Mouse (Mus musculus): ENCODE results near the gene Nsmce1. TPM values are rescaled to one million over a fixed set of nuclear protein-coding genes. Genes with fewer than 3 reads are reported as not detected.

Gene Nsmce1
- polyA plus RNA-seq (2015; fragmentation: Nextera tagmentation; extraction: Ambion mirVana): 143 TPM in 2 replicates

- peak; percentile 99 for ATAC-seq (replicated peaks; ENCODE audit: low FRiP score)
- no peaks in the 10 kb centered on the region for H3K9me3 ChIP-seq (replicated peaks)
- H3K4me2 ChIP-seq: peak within 1 kb of the TSS; percentile 66
- H3K9ac ChIP-seq: peak within 1 kb of the TSS; percentile 69
- H3K36me3 ChIP-seq: peaks cover 4% of the 10 kb centered on the region; the same call in 1 of the 2 replicates
- H3K27ac ChIP-seq: peak within 1 kb of the TSS; percentile 86
- under 1% methylated on average over 55 of the region's 56 CpGs for WGBS
- H3K4me3 ChIP-seq (replicated peaks): peak within 1 kb of the TSS; percentile 70
- no peaks in the 10 kb centered on the region for H3K27me3 ChIP-seq
- peaks cover 24% of the 10 kb centered on the region for H3K4me1 ChIP-seq
Observed at GRCm38 (mm10) chr7:125490947-125491735, at the start of gene Nsmce1. Gene Nsmce1 (minus strand): TSS chr7:125491596.

DNA sequence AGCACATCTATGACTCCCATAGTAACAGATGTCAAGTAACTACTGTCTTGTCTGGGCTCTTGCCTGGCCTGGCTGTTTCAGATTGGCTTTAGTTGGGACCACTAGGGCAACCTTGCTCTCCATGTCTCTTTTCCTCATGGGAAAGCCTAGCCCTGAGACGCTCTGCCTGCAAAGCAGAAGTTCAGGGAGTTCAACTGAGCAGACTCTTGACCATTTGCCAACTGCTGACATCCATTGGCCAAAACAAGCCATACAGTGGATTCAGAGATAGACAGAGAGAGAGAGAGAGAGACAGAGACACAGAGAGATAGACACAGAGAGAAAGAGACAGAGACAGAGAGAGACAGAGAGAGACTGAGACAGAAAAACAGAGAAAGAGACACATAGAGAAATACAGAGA is 49.6 kb upstream of the Nsmce1 start:
- Histone ChIP-seq H3K4me1 (no peaks in the 10 kb centered on the region), H3K9me3 (replicated peaks) (no peaks in the 10 kb centered on the region), H3K27ac (no peak overlapping the region), H3K9ac (no peak overlapping the region), H3K4me2 (no peak overlapping the region), H3K27me3 (no peaks in the 10 kb centered on the region), H3K36me3 (no peaks in the 10 kb centered on the region), H3K4me3 (replicated peaks) (no peak overlapping the region)
- ATAC-seq (replicated peaks; ENCODE audit: low FRiP score): no peak
- 77% methylated on average over 1 of the region's 1 CpGs for WGBS

- H3K4me1 ChIP-seq: no peaks in the 10 kb centered on the region
- H3K27ac ChIP-seq: no peak overlapping the region
- no peak for ATAC-seq (replicated peaks; ENCODE audit: low FRiP score)
- no peak overlapping the region for H3K9ac ChIP-seq
- H3K36me3 ChIP-seq: no peaks in the 10 kb centered on the region
- no peaks in the 10 kb centered on the region for H3K27me3 ChIP-seq
- 83% methylated on average over 3 of the region's 3 CpGs for WGBS
- H3K4me2 ChIP-seq: no peak overlapping the region
- H3K9me3 ChIP-seq (replicated peaks): 0 out of 2 replicates have a peak, but pooled peaks cover 3% of the 10 kb centered on the region
- H3K4me3 ChIP-seq (replicated peaks): no peak overlapping the region
Observed at GRCm38 (mm10) chr7:125539351-125539750, 48.0 kb upstream of the Nsmce1 start.

- H3K9ac ChIP-seq: no peak overlapping the region
- H3K36me3 ChIP-seq: no peaks in the 10 kb centered on the region
- no peaks in the 10 kb centered on the region for H3K27me3 ChIP-seq
- no peak overlapping the region for H3K4me3 ChIP-seq (replicated peaks)
- no peak overlapping the region for H3K4me2 ChIP-seq
- ATAC-seq (replicated peaks; ENCODE audit: low FRiP score): no peak
- 85% methylated on average over 9 of the region's 9 CpGs for WGBS
- H3K9me3 ChIP-seq (replicated peaks): no peaks in the 10 kb centered on the region
- no peaks in the 10 kb centered on the region for H3K4me1 ChIP-seq
- no peak overlapping the region for H3K27ac ChIP-seq
Observed at GRCm38 (mm10) chr7:125527901-125528580, 36.6 kb upstream of the Nsmce1 start.

DNA sequence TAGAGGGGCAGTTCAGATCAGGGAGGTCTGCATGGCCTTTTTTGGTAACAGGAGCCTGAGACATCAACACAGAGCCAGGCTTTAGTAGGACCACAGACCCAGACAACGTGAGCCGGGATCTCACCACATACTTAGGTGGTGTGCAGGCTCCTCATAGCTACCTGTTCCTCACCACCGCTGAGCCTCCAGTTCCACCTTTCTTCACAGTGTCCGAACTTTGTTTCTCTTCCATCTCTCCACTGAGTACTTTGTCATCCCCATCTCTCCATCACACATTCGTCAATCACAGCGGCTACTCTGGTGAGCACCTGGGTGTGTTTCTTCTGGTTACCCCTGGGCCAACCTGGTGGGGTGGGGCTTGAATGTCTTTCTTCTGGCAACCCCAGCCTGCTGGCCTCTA is 35.8 kb upstream of the Nsmce1 start:
- no peak for ATAC-seq (replicated peaks; ENCODE audit: low FRiP score)
- 87% methylated on average over 6 of the region's 6 CpGs for WGBS
- H3K27ac ChIP-seq: no peak overlapping the region
- H3K4me1 ChIP-seq: no peaks in the 10 kb centered on the region
- no peak overlapping the region for H3K4me2 ChIP-seq
- no peak overlapping the region for H3K4me3 ChIP-seq (replicated peaks)
- H3K27me3 ChIP-seq: no peaks in the 10 kb centered on the region
- H3K9me3 ChIP-seq (replicated peaks): no peaks in the 10 kb centered on the region
- H3K9ac ChIP-seq: no peak overlapping the region
- no peaks in the 10 kb centered on the region for H3K36me3 ChIP-seq

- no peak for ATAC-seq (replicated peaks; ENCODE audit: low FRiP score)
- Histone ChIP-seq H3K4me3 (replicated peaks) (no peak overlapping the region), H3K27ac (no peak overlapping the region), H3K27me3 (no peaks in the 10 kb centered on the region), H3K9ac (no peak overlapping the region), H3K4me1 (no peaks in the 10 kb centered on the region), H3K9me3 (replicated peaks) (no peaks in the 10 kb centered on the region), H3K36me3 (no peaks in the 10 kb centered on the region), H3K4me2 (no peak overlapping the region)
- 66% methylated on average over 3 of the region's 3 CpGs for WGBS
Observed at GRCm38 (mm10) chr7:125523051-125523450, 31.7 kb upstream of the Nsmce1 start.

- H3K27me3 ChIP-seq: no peaks in the 10 kb centered on the region
- 85% methylated on average over 3 of the region's 3 CpGs for WGBS
- H3K9ac ChIP-seq: no peak overlapping the region
- ATAC-seq (replicated peaks; ENCODE audit: low FRiP score): no peak
- no peaks in the 10 kb centered on the region for H3K36me3 ChIP-seq
- H3K4me2 ChIP-seq: no peak overlapping the region
- no peak overlapping the region for H3K27ac ChIP-seq
- 0 out of 2 replicates have a peak, but pooled peaks cover 6% of the 10 kb centered on the region for H3K4me1 ChIP-seq
- no peaks in the 10 kb centered on the region for H3K9me3 ChIP-seq (replicated peaks)
- H3K4me3 ChIP-seq (replicated peaks): no peak overlapping the region
Observed at GRCm38 (mm10) chr7:125519715-125520114, 28.3 kb upstream of the Nsmce1 start.

- no peak overlapping the region for H3K4me3 ChIP-seq (replicated peaks)
- 87% methylated on average over 6 of the region's 6 CpGs for WGBS
- ATAC-seq (replicated peaks; ENCODE audit: low FRiP score): no peak
- H3K9ac ChIP-seq: no peak overlapping the region
- no peak overlapping the region for H3K27ac ChIP-seq
- H3K4me2 ChIP-seq: no peak overlapping the region
- H3K4me1 ChIP-seq: 0 out of 2 replicates have a peak, but pooled peaks cover 9% of the 10 kb centered on the region
- no peaks in the 10 kb centered on the region for H3K27me3 ChIP-seq
- H3K9me3 ChIP-seq (replicated peaks): no peaks in the 10 kb centered on the region
- no peaks in the 10 kb centered on the region for H3K36me3 ChIP-seq
Observed at GRCm38 (mm10) chr7:125517470-125517869, 26.1 kb upstream of the Nsmce1 start.

- no peak overlapping the region for H3K4me3 ChIP-seq (replicated peaks)
- no peak overlapping the region for H3K9ac ChIP-seq
- H3K36me3 ChIP-seq: no peaks in the 10 kb centered on the region
- H3K27ac ChIP-seq: no peak overlapping the region
- H3K4me1 ChIP-seq: 0 out of 2 replicates have a peak, but pooled peaks cover 9% of the 10 kb centered on the region
- no peak for ATAC-seq (replicated peaks; ENCODE audit: low FRiP score)
- no peak overlapping the region for H3K4me2 ChIP-seq
- H3K9me3 ChIP-seq (replicated peaks): no peaks in the 10 kb centered on the region
- WGBS: 86% methylated on average over 8 of the region's 8 CpGs
- H3K27me3 ChIP-seq: no peaks in the 10 kb centered on the region
Observed at GRCm38 (mm10) chr7:125516723-125517122, 25.3 kb upstream of the Nsmce1 start.

- H3K36me3 ChIP-seq: no peaks in the 10 kb centered on the region
- no peak for ATAC-seq (replicated peaks; ENCODE audit: low FRiP score)
- H3K27ac ChIP-seq: peak overlapping the region; percentile 49
- H3K4me3 ChIP-seq (replicated peaks): no peak overlapping the region
- no peaks in the 10 kb centered on the region for H3K9me3 ChIP-seq (replicated peaks)
- WGBS: 51% methylated on average over 5 of the region's 5 CpGs
- H3K27me3 ChIP-seq: no peaks in the 10 kb centered on the region
- no peak overlapping the region for H3K9ac ChIP-seq
- H3K4me2 ChIP-seq: no peak overlapping the region
- H3K4me1 ChIP-seq: 0 out of 2 replicates have a peak, but pooled peaks cover 9% of the 10 kb centered on the region
Observed at GRCm38 (mm10) chr7:125515081-125515853, 23.9 kb upstream of the Nsmce1 start.

- WGBS: 55% methylated on average over 2 of the region's 2 CpGs
- 0 out of 2 replicates have a peak, but pooled peaks cover 9% of the 10 kb centered on the region for H3K4me1 ChIP-seq
- H3K9me3 ChIP-seq (replicated peaks): no peaks in the 10 kb centered on the region
- H3K27ac ChIP-seq: no peak overlapping the region
- no peak overlapping the region for H3K9ac ChIP-seq
- no peak overlapping the region for H3K4me2 ChIP-seq
- H3K4me3 ChIP-seq (replicated peaks): no peak overlapping the region
- H3K36me3 ChIP-seq: no peaks in the 10 kb centered on the region
- H3K27me3 ChIP-seq: no peaks in the 10 kb centered on the region
- ATAC-seq (replicated peaks; ENCODE audit: low FRiP score): no peak
Observed at GRCm38 (mm10) chr7:125511852-125512251, 20.5 kb upstream of the Nsmce1 start.

DNA sequence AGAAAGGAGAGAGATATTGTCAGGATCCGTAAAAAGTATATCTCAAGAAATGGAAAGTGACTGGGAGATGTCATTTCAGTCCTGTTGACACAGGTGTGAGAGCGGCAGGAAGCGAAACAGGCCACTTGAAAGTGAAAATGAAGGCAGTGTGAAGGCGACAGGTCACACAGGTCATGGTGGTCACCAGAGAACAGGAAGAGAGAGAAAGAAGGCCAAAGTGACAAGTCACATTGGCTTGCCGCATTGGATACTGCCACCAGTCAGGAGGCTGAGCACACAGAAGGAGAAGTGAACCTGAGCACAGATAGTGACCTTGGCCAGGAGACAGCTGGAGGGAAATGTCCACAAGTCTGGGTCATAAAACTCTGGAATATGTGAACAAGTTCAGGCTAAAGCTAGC is 20.0 kb upstream of the Nsmce1 start:
- no peak for ATAC-seq (replicated peaks; ENCODE audit: low FRiP score)
- Histone ChIP-seq H3K4me1 (0 out of 2 replicates have a peak, but pooled peaks cover 9% of the 10 kb centered on the region), H3K27ac (no peak overlapping the region), H3K9ac (no peak overlapping the region), H3K4me2 (no peak overlapping the region), H3K4me3 (replicated peaks) (no peak overlapping the region), H3K9me3 (replicated peaks) (no peaks in the 10 kb centered on the region), H3K36me3 (no peaks in the 10 kb centered on the region), H3K27me3 (no peaks in the 10 kb centered on the region)
- 70% methylated on average over 5 of the region's 5 CpGs for WGBS

All from kidney, embryonic 15.5 days (tissue).